Mouse (Mus musculus) midbrain, postnatal 0 days (tissue): ENCODE results near the gene Dock6. TPM values are rescaled to one million over a fixed set of nuclear protein-coding genes. Genes with fewer than 3 reads are reported as not detected.

Source experiments
- ATAC-seq: fragments of 200-750 bp; cut with Nextera tagmentation; 2 replicates; pipeline ENCODE4 v1.8.0; 2017; ENCODE audit warnings: moderate number of reproducible peaks, mild to moderate bottlenecking, moderate TSS enrichment, moderate library complexity; ENCODE audit not compliant: low FRiP score
- DNase-seq: peaks from one replicate; pipeline ENCODE4 v3.0.0-alpha.2; 2015; ENCODE audit warnings: low spot score
- H3K27ac ChIP-seq: fragments of 300-500 bp; sonication (generic); 2 replicates; pipeline ENCODE4 v1.5.1; 2014; ENCODE audit warnings: low read depth, mild to moderate bottlenecking, low read length, mixed read lengths
- H3K27me3 ChIP-seq: fragments of 300-500 bp; sonication (generic); 2 replicates; pipeline ENCODE4 v1.6.1; 2014; ENCODE audit warnings: low read length, control low read depth, mixed read lengths; ENCODE audit not compliant: insufficient read depth
- H3K36me3 ChIP-seq: fragments of 300-500 bp; sonication (generic); 2 replicates; pipeline ENCODE4 v1.6.1; 2014; ENCODE audit warnings: low read length, control low read depth, mixed read lengths; ENCODE audit not compliant: insufficient read depth
- H3K4me1 ChIP-seq: fragments of 300-500 bp; sonication (generic); 2 replicates; pipeline ENCODE4 v1.6.1; 2014; ENCODE audit warnings: mild to moderate bottlenecking, control low read depth, antibody characterized with exemption, low read length, mixed read lengths; ENCODE audit not compliant: insufficient read depth
- H3K4me2 ChIP-seq: fragments of 300-500 bp; sonication (generic); 2 replicates; pipeline ENCODE4 v1.6.1; 2014; ENCODE audit warnings: low read depth, mild to moderate bottlenecking, low read length, mixed read lengths; ENCODE audit not compliant: poor library complexity, severe bottlenecking
- H3K4me3 ChIP-seq: fragments of 300-500 bp; sonication (generic); 2 replicates; pipeline ENCODE4 v1.5.1; 2014; ENCODE audit warnings: low read depth, mild to moderate bottlenecking, low read length, moderate library complexity
- H3K9ac ChIP-seq: fragments of 300-500 bp; sonication (generic); replicated peaks from 2 replicates; pipeline ENCODE4 v1.6.1; 2014; ENCODE audit warnings: mild to moderate bottlenecking, low read length, moderate library complexity, mixed read lengths; ENCODE audit not compliant: poor library complexity, severe bottlenecking
- H3K9me3 ChIP-seq: fragments of 300-500 bp; sonication (generic); 2 replicates; pipeline ENCODE4 v1.6.1; 2016; ENCODE audit warnings: low read length, control low read depth
- CTCF ChIP-seq: IDR thresholded peaks from 2 replicates; pipeline ENCODE4 v1.5.1; 2016; ENCODE audit warnings: antibody characterized with exemption, mild to moderate bottlenecking
- WGBS: fragments of 180-500 bp; shearing (Covaris S2); extraction: QIAGEN DNeasy Blood & Tissue Kit; methylation state at CpG from one replicate; pipeline ENCODE4 v1.1.7; 2014; 5-methylcytosine and 5-hydroxymethylcytosine counted together
- polyA plus RNA-seq: library from polyadenylated mRNA; unstranded; fragments of >200 nt; fragmentation: Nextera tagmentation; extraction: Ambion mirVana; gene quantifications from 2 replicates; pipeline ENCODE4 v1.2.1, GENCODE M21; 2015
- total RNA-seq: library from RNA; depleted of rRNA; stranded (reverse); fragments of >200 nt; gene quantifications from 2 replicates; pipeline ENCODE4 v1.2.3, GENCODE M21; 2014

Gene Dock6
- total and polyA plus RNA-seq, 2 experiments from 2014 or later: 11.3 to 18.0 TPM

- 78% methylated on average over 6 of the region's 6 CpGs for whole genome bisulfite sequencing
- H3K36me3 ChIP-seq: no peaks in the 10 kb centered on the region
- no peak overlapping the region for H3K4me3 ChIP-seq
- H3K9ac ChIP-seq: no peak overlapping the region
- ATAC-seq (no peak), DNase-seq (no peak)
- TF ChIP-seq CTCF: peak; percentile 5; the same call in 1 of the 2 replicates
- H3K27me3 ChIP-seq: no peaks in the 10 kb centered on the region
- no peak overlapping the region for H3K27ac ChIP-seq
- H3K9me3 ChIP-seq: no peaks in the 10 kb centered on the region
- no peaks in the 10 kb centered on the region for H3K4me1 ChIP-seq
- H3K4me2 ChIP-seq: no peak overlapping the region
These were observed 9.3 kb downstream of the Dock6 start for GRCm38 (mm10) chr9:21843086-21843485.

GRCm38 (mm10) chr9:21842391-21842790 is 10.0 kb downstream of the Dock6 start:
- H3K9ac ChIP-seq: no peak overlapping the region
- 62% methylated on average over 5 of the region's 5 CpGs for WGBS
- H3K4me2 ChIP-seq: no peak overlapping the region
- no peak for ATAC-seq
- H3K27me3 ChIP-seq: no peaks in the 10 kb centered on the region
- no peak for TF ChIP-seq CTCF
- no peaks in the 10 kb centered on the region for H3K4me1 ChIP-seq
- H3K36me3 ChIP-seq: no peaks in the 10 kb centered on the region
- H3K9me3 ChIP-seq: no peaks in the 10 kb centered on the region
- DNase-seq: no peak
- H3K4me3 ChIP-seq: no peak overlapping the region
- H3K27ac ChIP-seq: no peak overlapping the region

GRCm38 (mm10) chr9:21841340-21841739 is 11.1 kb downstream of the Dock6 start:
- H3K27ac ChIP-seq: no peak overlapping the region
- DNase-seq: no peak
- no peaks in the 10 kb centered on the region for H3K36me3 ChIP-seq
- no peak overlapping the region for H3K4me2 ChIP-seq
- H3K9me3 ChIP-seq: no peaks in the 10 kb centered on the region
- ATAC-seq: no peak
- H3K27me3 ChIP-seq: no peaks in the 10 kb centered on the region
- 97% methylated on average over 6 of the region's 6 CpGs for WGBS
- no peak overlapping the region for H3K4me3 ChIP-seq
- no peaks in the 10 kb centered on the region for H3K4me1 ChIP-seq
- no peak for TF ChIP-seq CTCF
- no peak overlapping the region for H3K9ac ChIP-seq

- H3K27me3 ChIP-seq: no peaks in the 10 kb centered on the region
- WGBS: 59% methylated on average over 8 of the region's 8 CpGs
- TF ChIP-seq CTCF: peak; percentile 75
- H3K4me3 ChIP-seq: no peak overlapping the region
- no peaks in the 10 kb centered on the region for H3K9me3 ChIP-seq
- H3K27ac ChIP-seq: no peak overlapping the region
- H3K9ac ChIP-seq: no peak overlapping the region
- DNase-seq: peak; percentile 46
- no peak overlapping the region for H3K4me2 ChIP-seq
- no peak for ATAC-seq
- no peaks in the 10 kb centered on the region for H3K4me1 ChIP-seq
- H3K36me3 ChIP-seq: no peaks in the 10 kb centered on the region
These were observed 12.2 kb downstream of the Dock6 start for GRCm38 (mm10) chr9:21840115-21840787.

- no peak for TF ChIP-seq CTCF
- H3K4me1 ChIP-seq: no peaks in the 10 kb centered on the region
- no peaks in the 10 kb centered on the region for H3K36me3 ChIP-seq
- WGBS: 98% methylated on average over 2 of the region's 2 CpGs
- no peak overlapping the region for H3K27ac ChIP-seq
- H3K9me3 ChIP-seq: no peaks in the 10 kb centered on the region
- ATAC-seq (no peak), DNase-seq (no peak)
- H3K4me3 ChIP-seq: no peak overlapping the region
- no peaks in the 10 kb centered on the region for H3K27me3 ChIP-seq
- H3K9ac ChIP-seq: no peak overlapping the region
- no peak overlapping the region for H3K4me2 ChIP-seq
These were observed 14.7 kb downstream of the Dock6 start for GRCm38 (mm10) chr9:21837690-21838089.

GRCm38 (mm10) chr9:21835258-21835912 is 17.1 kb downstream of the Dock6 start, which contains the start of gene Angptl8:
Gene Angptl8 (plus strand): TSS chr9:21835510.
- Histone ChIP-seq H3K9ac (no peak within 1 kb of the TSS), H3K27me3 (no peaks in the 10 kb centered on the region), H3K4me3 (no peak within 1 kb of the TSS), H3K36me3 (no peaks in the 10 kb centered on the region), H3K4me1 (no peaks in the 10 kb centered on the region), H3K9me3 (no peaks in the 10 kb centered on the region), H3K27ac (no peak within 1 kb of the TSS), H3K4me2 (no peak within 1 kb of the TSS)
- ATAC-seq: no peak
- DNase-seq: no peak
- no peak for TF ChIP-seq CTCF
- WGBS: 86% methylated on average over 15 of the region's 15 CpGs
